Mouse (Mus musculus) activated CD4-positive, CD25-positive, alpha-beta regulatory T cell, adult 4 months (primary cell): ENCODE results near the gene Gm17359. TPM values are rescaled to one million over a fixed set of nuclear protein-coding genes. Genes with fewer than 3 reads are reported as not detected.
"Not testable (repeated sequence)": the region's sequence is repeated elsewhere in the genome, so short reads cannot be mapped to it uniquely, and the experiment has no call there.

Experiments
- ATAC-seq: one replicate; pipeline ENCODE4 v1.8.0; 2017
- polyA plus RNA-seq, 2 experiments: library from polyadenylated mRNA; unstranded; fragments of 100-300 nt; shearing (Covaris generic); gene quantifications; one replicate each; pipeline ENCODE4 v1.2.1; 2017

Gm17359 gene
- polyA plus RNA-seq, 2 experiments from 2014 or later, result not detected

- no peak for ATAC-seq
These were observed 80.7 kb downstream of the Gm17359 start for GRCm38 (mm10) chr3:79416944-79417680.

- ATAC-seq, result no peak
These were observed 82.5 kb downstream of the Gm17359 start for GRCm38 (mm10) chr3:79418921-79419320.

- ATAC-seq, result no peak
These were observed 89.0 kb downstream of the Gm17359 start for GRCm38 (mm10) chr3:79425441-79425840.

- no peak for ATAC-seq
These were observed 97.1 kb downstream of the Gm17359 start for GRCm38 (mm10) chr3:79433593-79433992.

- ATAC-seq, result no peak
These were observed 98.0 kb downstream of the Gm17359 start for GRCm38 (mm10) chr3:79434436-79434835.

- ATAC-seq, result no peak
These were observed 98.5 kb downstream of the Gm17359 start for GRCm38 (mm10) chr3:79434985-79435384.

- no peak for ATAC-seq
These were observed 99.7 kb downstream of the Gm17359 start for GRCm38 (mm10) chr3:79436186-79436585.

GRCm38 (mm10) chr3:79438276-79438675 is 101.8 kb downstream of the Gm17359 start:
- no peak for ATAC-seq

- ATAC-seq, result no peak
These were observed 104.6 kb downstream of the Gm17359 start for GRCm38 (mm10) chr3:79440976-79441491.

- ATAC-seq, result no peak
These were observed 107.4 kb downstream of the Gm17359 start for GRCm38 (mm10) chr3:79443850-79444249.

- no peak for ATAC-seq
These were observed 108.6 kb downstream of the Gm17359 start for GRCm38 (mm10) chr3:79445041-79445440.

- ATAC-seq, result no peak
These were observed 109.7 kb downstream of the Gm17359 start for GRCm38 (mm10) chr3:79446124-79446523.

- not testable (repeated sequence) for ATAC-seq
These were observed 110.2 kb downstream of the Gm17359 start for GRCm38 (mm10) chr3:79446648-79447047.

GRCm38 (mm10) chr3:79448421-79448820 is 112.0 kb downstream of the Gm17359 start:
- ATAC-seq, result no peak

- no peak for ATAC-seq
These were observed 112.9 kb downstream of the Gm17359 start for GRCm38 (mm10) chr3:79449361-79449760.

- no peak for ATAC-seq
These were observed 116.3 kb downstream of the Gm17359 start for GRCm38 (mm10) chr3:79452696-79453263.

- ATAC-seq, result no peak
These were observed 119.3 kb downstream of the Gm17359 start for GRCm38 (mm10) chr3:79455761-79456160.

- no peak for ATAC-seq
These were observed 122.3 kb downstream of the Gm17359 start for GRCm38 (mm10) chr3:79458651-79459275.

GRCm38 (mm10) chr3:79469440-79469839 is 133.0 kb downstream of the Gm17359 start:
- ATAC-seq, result no peak

GRCm38 (mm10) chr3:79472362-79472761 is 135.9 kb downstream of the Gm17359 start:
- no peak for ATAC-seq

GRCm38 (mm10) chr3:79474911-79475310 is 138.4 kb downstream of the Gm17359 start:
- no peak for ATAC-seq

- no peak for ATAC-seq
These were observed 139.5 kb downstream of the Gm17359 start for GRCm38 (mm10) chr3:79475980-79476379.

- no peak for ATAC-seq
These were observed 141.9 kb downstream of the Gm17359 start for GRCm38 (mm10) chr3:79478400-79478799.

- ATAC-seq, result no peak
These were observed 142.4 kb downstream of the Gm17359 start for GRCm38 (mm10) chr3:79478880-79479279.
